Mouse (Mus musculus): Measurements from ENCODE around the gene Zfp296. TPM values are rescaled to one million over a fixed set of nuclear protein-coding genes. Genes with fewer than 3 reads are reported as not detected.

Zfp296 gene
- polyA plus RNA-seq, 1 experiment from 2014 or later: 0.83 TPM

- H3K4me2 ChIP-seq: peak overlapping the region; percentile 92; the same call in 1 of the 2 replicates
- 0 out of 2 replicates have a peak overlapping the region, but pooled peaks have one; percentile 16 for H3K27ac ChIP-seq
- H3K36me3 ChIP-seq: peaks cover 41% of the 10 kb centered on the region
- WGBS: 89% methylated on average over 3 of the region's 3 CpGs
- peaks cover 35% of the 10 kb centered on the region for H3K4me1 ChIP-seq
- 0 out of 2 replicates have a peak overlapping the region, but pooled peaks have one; percentile 100 for H3K4me3 ChIP-seq
- no peak for ATAC-seq (ENCODE audit: insufficient number of reproducible peaks, insufficient read depth, low FRiP score, low TSS enrichment, low read depth)
- H3K9me3 ChIP-seq: 0 out of 2 replicates have a peak, but pooled peaks cover 3% of the 10 kb centered on the region
- peak overlapping the region; percentile 99; the same call in 1 of the 2 replicates for H3K9ac ChIP-seq
- no peaks in the 10 kb centered on the region for H3K27me3 ChIP-seq
Observed at GRCm38 (mm10) chr7:19563884-19564283, 13.2 kb upstream of the Zfp296 start.

- 92% methylated on average over 4 of the region's 4 CpGs for WGBS
Observed at GRCm38 (mm10) chr7:19564455-19564854, 12.6 kb upstream of the Zfp296 start.

GRCm38 (mm10) chr7:19565803-19566202 is 11.3 kb upstream of the Zfp296 start:
- no peak overlapping the region; the same call in 1 of the 2 replicates for H3K9ac ChIP-seq
- H3K4me2 ChIP-seq: no peak overlapping the region
- 88% methylated on average over 2 of the region's 2 CpGs for WGBS
- no peak for ATAC-seq (ENCODE audit: insufficient number of reproducible peaks, insufficient read depth, low FRiP score, low TSS enrichment, low read depth)
- H3K4me3 ChIP-seq: no peak overlapping the region
- H3K9me3 ChIP-seq: 0 out of 2 replicates have a peak, but pooled peaks cover 3% of the 10 kb centered on the region
- no peak overlapping the region for H3K27ac ChIP-seq
- H3K36me3 ChIP-seq: peaks cover 60% of the 10 kb centered on the region
- peaks cover 15% of the 10 kb centered on the region for H3K4me1 ChIP-seq
- no peaks in the 10 kb centered on the region for H3K27me3 ChIP-seq

More at GRCm38 (mm10) chr7:19564455-19564854, 12.6 kb upstream of the Zfp296 start:
- Histone ChIP-seq H3K9me3 (0 out of 2 replicates have a peak, but pooled peaks cover 3% of the 10 kb centered on the region), H3K36me3 (peaks cover 47% of the 10 kb centered on the region), H3K27ac (no peak overlapping the region), H3K27me3 (no peaks in the 10 kb centered on the region), H3K4me1 (peaks cover 29% of the 10 kb centered on the region), H3K9ac (no peak overlapping the region), H3K4me3 (no peak overlapping the region), H3K4me2 (no peak overlapping the region)
- ATAC-seq (ENCODE audit: insufficient number of reproducible peaks, insufficient read depth, low FRiP score, low TSS enrichment, low read depth): no peak

- Histone ChIP-seq H3K4me1 (peaks cover 22% of the 10 kb centered on the region), H3K27me3 (no peaks in the 10 kb centered on the region), H3K9me3 (0 out of 2 replicates have a peak, but pooled peaks cover 3% of the 10 kb centered on the region), H3K9ac (no peak overlapping the region), H3K4me3 (no peak overlapping the region), H3K27ac (no peak overlapping the region), H3K4me2 (no peak overlapping the region), H3K36me3 (peaks cover 60% of the 10 kb centered on the region)
- ATAC-seq (ENCODE audit: insufficient number of reproducible peaks, insufficient read depth, low FRiP score, low TSS enrichment, low read depth): no peak
- 88% methylated on average over 8 of the region's 8 CpGs for WGBS
Observed at GRCm38 (mm10) chr7:19567426-19567825, 9.7 kb upstream of the Zfp296 start.

- peaks cover 19% of the 10 kb centered on the region for H3K4me1 ChIP-seq
- H3K9me3 ChIP-seq: no peaks in the 10 kb centered on the region
- no peak overlapping the region for H3K4me2 ChIP-seq
- ATAC-seq (ENCODE audit: insufficient number of reproducible peaks, insufficient read depth, low FRiP score, low TSS enrichment, low read depth): no peak
- peaks cover 52% of the 10 kb centered on the region for H3K36me3 ChIP-seq
- no peak overlapping the region for H3K4me3 ChIP-seq
- H3K27ac ChIP-seq: no peak overlapping the region
- 0 out of 2 replicates have a peak, but pooled peaks cover 1% of the 10 kb centered on the region for H3K27me3 ChIP-seq
- WGBS: 79% methylated on average over 3 of the region's 3 CpGs
- H3K9ac ChIP-seq: no peak overlapping the region
Observed at GRCm38 (mm10) chr7:19569647-19570046, 7.4 kb upstream of the Zfp296 start.

- peak overlapping the region; percentile 87 for H3K9ac ChIP-seq
- peaks cover 26% of the 10 kb centered on the region for H3K36me3 ChIP-seq
- no peaks in the 10 kb centered on the region for H3K9me3 ChIP-seq
- under 1% methylated on average over 53 of the region's 53 CpGs for WGBS
- peaks cover 32% of the 10 kb centered on the region for H3K4me1 ChIP-seq
- H3K27ac ChIP-seq: peak overlapping the region; percentile 82
- ATAC-seq (ENCODE audit: insufficient number of reproducible peaks, insufficient read depth, low FRiP score, low TSS enrichment, low read depth): peak; percentile 74
- H3K27me3 ChIP-seq: peaks cover 32% of the 10 kb centered on the region
- H3K4me2 ChIP-seq: peak overlapping the region; percentile 92
- H3K4me3 ChIP-seq: peak overlapping the region; percentile 76
Observed at GRCm38 (mm10) chr7:19572926-19573775, 3.9 kb upstream of the Zfp296 start.

GRCm38 (mm10) chr7:19573776-19574140 is 3.3 kb upstream of the Zfp296 start:
- Histone ChIP-seq H3K9me3 (no peaks in the 10 kb centered on the region), H3K4me2 (peak overlapping the region; percentile 92), H3K27me3 (peaks cover 38% of the 10 kb centered on the region), H3K27ac (peak overlapping the region; percentile 82), H3K36me3 (peaks cover 20% of the 10 kb centered on the region), H3K4me1 (peaks cover 38% of the 10 kb centered on the region), H3K4me3 (peak overlapping the region; percentile 76), H3K9ac (peak overlapping the region; percentile 87)
- WGBS: 22% methylated on average over 16 of the region's 16 CpGs
- ATAC-seq (ENCODE audit: insufficient number of reproducible peaks, insufficient read depth, low FRiP score, low TSS enrichment, low read depth): no peak

- Histone ChIP-seq H3K36me3 (peaks cover 13% of the 10 kb centered on the region), H3K4me3 (no peak overlapping the region), H3K27me3 (peaks cover 39% of the 10 kb centered on the region), H3K4me2 (no peak overlapping the region), H3K9me3 (no peaks in the 10 kb centered on the region), H3K27ac (no peak overlapping the region), H3K9ac (no peak overlapping the region), H3K4me1 (peaks cover 46% of the 10 kb centered on the region)
- WGBS: 69% methylated on average over 3 of the region's 3 CpGs
- no peak for ATAC-seq (ENCODE audit: insufficient number of reproducible peaks, insufficient read depth, low FRiP score, low TSS enrichment, low read depth)
Observed at GRCm38 (mm10) chr7:19575559-19575958, 1.5 kb upstream of the Zfp296 start.

GRCm38 (mm10) chr7:19577877-19578414 is 859 bp downstream of the Zfp296 start:
- WGBS: 17% methylated on average over 10 of the region's 10 CpGs
- Histone ChIP-seq H3K27me3 (peaks cover 39% of the 10 kb centered on the region), H3K27ac (no peak overlapping the region), H3K4me3 (peak overlapping the region; percentile 43), H3K4me2 (peak overlapping the region; percentile 82), H3K9ac (peak overlapping the region; percentile 67), H3K4me1 (peaks cover 33% of the 10 kb centered on the region), H3K36me3 (peaks cover 34% of the 10 kb centered on the region), H3K9me3 (no peaks in the 10 kb centered on the region)
- no peak for ATAC-seq (ENCODE audit: insufficient number of reproducible peaks, insufficient read depth, low FRiP score, low TSS enrichment, low read depth)

GRCm38 (mm10) chr7:19578436-19578835 is 1.3 kb downstream of the Zfp296 start:
- Histone ChIP-seq H3K9ac (no peak overlapping the region), H3K4me3 (no peak overlapping the region), H3K4me2 (peak overlapping the region; percentile 82; the same call in 1 of the 2 replicates), H3K9me3 (no peaks in the 10 kb centered on the region), H3K27ac (no peak overlapping the region), H3K4me1 (peaks cover 33% of the 10 kb centered on the region), H3K27me3 (peaks cover 39% of the 10 kb centered on the region), H3K36me3 (peaks cover 39% of the 10 kb centered on the region)
- 61% methylated on average over 4 of the region's 4 CpGs for WGBS
- no peak for ATAC-seq (ENCODE audit: insufficient number of reproducible peaks, insufficient read depth, low FRiP score, low TSS enrichment, low read depth)

GRCm38 (mm10) chr7:19579751-19580150 is 2.7 kb downstream of the Zfp296 start:
- Histone ChIP-seq H3K27me3 (peaks cover 37% of the 10 kb centered on the region), H3K27ac (no peak overlapping the region), H3K36me3 (peaks cover 52% of the 10 kb centered on the region), H3K4me2 (no peak overlapping the region), H3K4me3 (no peak overlapping the region), H3K4me1 (peaks cover 27% of the 10 kb centered on the region), H3K9me3 (no peaks in the 10 kb centered on the region), H3K9ac (no peak overlapping the region)
- WGBS: 80% methylated on average over 10 of the region's 10 CpGs
- ATAC-seq (ENCODE audit: insufficient number of reproducible peaks, insufficient read depth, low FRiP score, low TSS enrichment, low read depth): no peak
